Mouse (Mus musculus) layer of hippocampus, adult 2 months (tissue): ENCODE measurements around the gene Pcdh15. TPM values are rescaled to one million over a fixed set of nuclear protein-coding genes. Genes with fewer than 3 reads are reported as not detected.
A peak's percentile ranks its signal among the peaks of the same experiment; 100 is the strongest.

ENCODE experiments used
- DNase-seq, 2 experiments: peaks; one replicate each; pipeline ENCODE4 v3.0.0; 2022; ENCODE audit warnings: low spot score in 2 of 2
- H3K27ac ChIP-seq: fragments of 200-600 bp; 2 replicates; pipeline ENCODE4 v1.8.1; 2022
- H3K4me3 ChIP-seq: fragments of 200-600 bp; 2 replicates; pipeline ENCODE4 v1.8.1; 2022; ENCODE audit warnings: mild to moderate bottlenecking
- CTCF ChIP-seq: fragments of 200-600 bp; conservative IDR thresholded peaks from 2 replicates; pipeline ENCODE4 v1.8.1; 2022; ENCODE audit warnings: antibody characterized with exemption, mild to moderate bottlenecking, moderate library complexity
- total RNA-seq, 2 experiments: library from RNA; stranded (reverse); gene quantifications; 2 replicates each; pipeline ENCODE4 v1.2.3; 2021

The Pcdh15 gene
- total RNA-seq, 2 experiments from 2014 or later, result 14.1 to 17.7 TPM

GRCm38 (mm10) chr10:73947799-73948198 lies 848.7 kb downstream of the Pcdh15 start:
- no peak overlapping the region for H3K4me3 ChIP-seq
- no peak for TF ChIP-seq CTCF
- DNase-seq, result no peak
- H3K27ac ChIP-seq, result no peak overlapping the region

- DNase-seq, result no peak
- no peak overlapping the region for H3K27ac ChIP-seq
- no peak overlapping the region for H3K4me3 ChIP-seq
- no peak for TF ChIP-seq CTCF
These were observed 854.2 kb downstream of the Pcdh15 start for GRCm38 (mm10) chr10:73953362-73953761.

GRCm38 (mm10) chr10:73984057-73984456 lies 884.9 kb downstream of the Pcdh15 start:
- H3K4me3 ChIP-seq, result no peak overlapping the region
- DNase-seq, result no peak
- H3K27ac ChIP-seq, result no peak overlapping the region
- no peak for TF ChIP-seq CTCF

DNA sequence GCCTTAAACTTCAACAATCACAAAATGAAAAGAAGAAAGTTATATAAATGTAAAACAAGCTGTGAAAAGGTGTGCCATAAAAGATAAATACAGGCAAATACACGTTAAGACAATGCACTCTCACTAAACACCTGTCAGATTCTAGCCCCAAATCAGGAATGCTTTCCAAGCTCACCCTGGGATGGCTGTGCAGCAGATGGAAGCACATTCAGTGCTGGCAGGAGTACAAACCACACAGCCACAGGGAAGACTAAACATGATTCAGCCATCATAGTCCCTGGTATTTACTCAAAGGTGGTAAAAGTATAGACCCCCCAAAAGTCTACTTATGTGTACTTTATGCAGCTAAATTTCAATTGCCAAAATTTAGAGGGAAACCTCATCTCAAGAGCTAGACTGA lies 909.7 kb downstream of the Pcdh15 start:
- H3K4me3 ChIP-seq, result no peak overlapping the region
- peak; percentile 19 to 23 for DNase-seq
- no peak for TF ChIP-seq CTCF
- no peak overlapping the region for H3K27ac ChIP-seq

- DNase-seq, result no peak
- TF ChIP-seq CTCF, result no peak
- H3K27ac ChIP-seq, result peak overlapping the region; percentile 43; the same call in 1 of the 2 replicates
- no peak overlapping the region for H3K4me3 ChIP-seq
These were observed 923.9 kb downstream of the Pcdh15 start for GRCm38 (mm10) chr10:74023091-74023490.

DNA sequence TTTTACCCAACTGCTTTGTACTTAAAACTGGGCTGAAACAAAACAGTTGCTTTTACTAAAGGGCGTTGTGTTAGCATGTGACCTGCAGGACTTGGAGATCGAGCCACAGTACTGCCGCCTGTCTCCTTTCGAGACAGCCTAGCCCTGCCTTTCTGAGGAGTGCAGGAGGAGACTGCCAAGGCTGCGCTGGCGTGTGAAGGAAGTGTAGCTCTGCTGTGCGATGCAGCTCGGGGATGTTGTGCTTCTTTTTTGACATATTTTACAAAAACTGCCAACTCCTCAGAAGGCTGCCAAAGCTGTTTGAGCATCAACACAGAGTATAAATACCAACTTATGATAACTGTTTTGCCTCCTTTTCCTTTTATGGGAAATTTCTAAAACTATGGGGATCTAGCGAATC lies 953.9 kb downstream of the Pcdh15 start:
- TF ChIP-seq CTCF, result no peak
- H3K4me3 ChIP-seq, result peak overlapping the region; percentile 38

GRCm38 (mm10) chr10:74086653-74087052 lies 987.5 kb downstream of the Pcdh15 start:
- DNase-seq, result peak; percentile 25 to 52
- TF ChIP-seq CTCF, result no peak
- Histone ChIP-seq H3K4me3 (no peak overlapping the region), H3K27ac (no peak overlapping the region)

More for the DNA sequence above, 953.9 kb downstream of the Pcdh15 start:
- peak; percentile 8 to 9 for DNase-seq
- H3K27ac ChIP-seq, result no peak overlapping the region

DNA sequence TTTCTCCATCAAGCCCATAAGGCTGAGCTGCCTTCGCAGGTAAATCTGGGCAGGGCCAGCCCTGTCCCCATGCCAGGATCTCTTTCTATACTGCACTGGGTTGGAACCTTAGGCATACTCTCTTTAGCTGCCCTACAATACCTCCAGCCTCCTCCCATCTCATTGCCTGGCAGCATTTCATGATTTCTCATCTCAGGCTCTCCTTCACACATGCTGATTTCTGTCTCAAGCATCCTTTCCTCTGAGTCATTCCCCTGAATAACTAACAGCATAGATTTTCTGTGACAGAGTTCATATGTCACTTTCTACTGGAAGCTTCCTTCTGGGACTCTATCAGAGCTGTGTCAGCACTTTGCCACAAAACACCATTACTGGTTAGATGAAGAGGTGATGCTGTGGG lies 999.2 kb downstream of the Pcdh15 start:
- no peak for TF ChIP-seq CTCF
- H3K27ac ChIP-seq, result no peak overlapping the region
- DNase-seq, result no peak
- no peak overlapping the region for H3K4me3 ChIP-seq

GRCm38 (mm10) chr10:74114107-74114506 lies 1015.0 kb downstream of the Pcdh15 start:
- Histone ChIP-seq H3K4me3 (no peak overlapping the region), H3K27ac (no peak overlapping the region)
- DNase-seq, result no peak
- no peak for TF ChIP-seq CTCF

DNA sequence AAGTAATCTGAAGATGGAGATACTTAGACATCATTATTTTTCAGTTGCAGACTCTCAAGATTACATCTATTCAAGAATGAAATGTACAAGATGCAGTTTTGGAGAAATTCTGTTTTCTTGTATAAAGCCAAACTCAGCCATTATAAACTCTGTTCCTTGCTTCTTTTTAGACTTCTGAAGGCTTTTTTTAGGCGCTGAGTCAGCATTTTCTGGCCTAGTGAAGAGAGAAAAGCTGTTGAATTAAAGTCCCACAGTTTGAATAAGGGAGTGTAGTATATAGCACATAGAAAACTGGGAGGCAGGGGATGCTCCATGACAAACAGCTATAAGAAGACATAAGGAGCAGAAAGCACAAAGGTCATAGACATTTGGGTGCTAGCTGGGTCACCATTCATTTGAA lies 1017.7 kb downstream of the Pcdh15 start:
- DNase-seq, result no peak
- no peak for TF ChIP-seq CTCF
- Histone ChIP-seq H3K27ac (no peak overlapping the region), H3K4me3 (no peak overlapping the region)

- Histone ChIP-seq H3K27ac (no peak overlapping the region), H3K4me3 (no peak overlapping the region)
- no peak for DNase-seq
- no peak for TF ChIP-seq CTCF
These were observed 1024.3 kb downstream of the Pcdh15 start for GRCm38 (mm10) chr10:74123421-74123820.

DNA sequence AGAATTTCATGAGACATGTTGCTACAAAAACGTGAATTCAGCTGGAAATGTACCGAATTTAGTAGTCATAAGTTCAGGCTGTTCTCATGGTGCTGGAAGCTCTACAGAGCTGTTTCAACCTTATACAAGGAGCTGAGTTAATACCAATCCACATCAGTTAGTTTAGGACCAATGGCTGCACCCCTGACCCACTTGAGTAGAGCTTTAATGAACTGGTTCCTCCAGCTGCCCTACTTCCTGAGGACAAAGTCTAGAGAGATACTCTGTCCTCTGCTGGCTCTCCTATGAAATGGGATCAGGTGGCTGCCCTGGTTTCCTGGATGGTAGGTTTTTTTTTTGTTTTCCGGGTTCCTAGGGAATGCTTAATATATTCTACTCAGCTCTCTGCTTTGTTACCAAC lies 1030.0 kb downstream of the Pcdh15 start:
- Histone ChIP-seq H3K27ac (no peak overlapping the region), H3K4me3 (no peak overlapping the region)
- DNase-seq, result no peak
- no peak for TF ChIP-seq CTCF

- H3K4me3 ChIP-seq, result no peak overlapping the region
- no peak overlapping the region for H3K27ac ChIP-seq
- no peak for TF ChIP-seq CTCF
- no peak for DNase-seq
These were observed 1030.5 kb downstream of the Pcdh15 start for GRCm38 (mm10) chr10:74129665-74130064.

DNA sequence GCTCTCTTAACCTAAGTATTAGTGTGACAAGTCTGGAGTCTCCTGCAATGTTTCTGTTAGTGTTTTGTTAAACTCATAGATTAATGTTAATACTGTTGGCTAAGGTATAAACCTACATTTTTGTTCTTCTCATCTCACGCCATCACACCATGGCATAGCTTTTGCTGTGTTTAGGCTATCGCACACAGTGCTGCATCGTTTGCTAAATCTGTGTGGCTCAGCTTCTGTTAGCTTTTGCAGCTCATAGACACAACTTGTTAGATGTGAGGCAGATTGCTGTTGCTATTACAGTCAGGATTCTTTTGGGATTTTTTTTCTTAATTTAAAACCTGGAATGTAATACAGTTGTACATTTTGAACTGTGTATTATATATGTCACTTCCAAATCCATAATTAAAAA lies 1031.7 kb downstream of the Pcdh15 start:
- DNase-seq, result no peak
- Histone ChIP-seq H3K27ac (no peak overlapping the region), H3K4me3 (no peak overlapping the region)

GRCm38 (mm10) chr10:74147966-74148365 lies 1048.8 kb downstream of the Pcdh15 start:
- H3K4me3 ChIP-seq, result no peak overlapping the region
- TF ChIP-seq CTCF, result no peak
- no peak for DNase-seq
- H3K27ac ChIP-seq, result no peak overlapping the region

More for the DNA sequence above, 1031.7 kb downstream of the Pcdh15 start:
- TF ChIP-seq CTCF, result no peak
